Mouse (Mus musculus) neural tube, embryonic 10.5 days (tissue): Measurements from ENCODE around the gene Camta1.

ENCODE experiments used
- DNase-seq: peaks from one replicate; pipeline ENCODE4 v3.0.0-alpha.2; 2017; ENCODE audit warnings: low spot score; ENCODE audit errors: extremely low spot score

The Camta1 gene

DNA sequence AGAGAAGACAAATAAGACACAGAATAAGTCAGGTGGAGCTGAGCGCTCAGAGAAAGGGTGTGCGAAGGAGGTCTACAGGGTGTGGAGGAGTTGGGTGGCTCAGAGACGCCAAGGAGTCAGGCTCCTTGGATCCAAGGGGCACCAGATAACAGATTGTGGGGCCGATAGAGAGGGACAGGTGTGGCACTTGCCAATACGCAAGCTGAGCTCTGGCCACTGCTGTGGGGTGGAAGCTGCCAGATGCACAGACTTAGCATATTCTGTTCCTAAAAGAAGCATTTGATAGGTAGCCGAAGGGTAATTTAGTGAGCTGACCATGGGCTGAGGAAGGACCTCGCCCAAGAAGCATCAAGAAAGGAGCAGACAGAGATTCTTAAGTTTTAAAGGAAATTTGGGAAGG lies 177.1 kb downstream of the Camta1 start:
- DNase-seq = no peak

- no peak for DNase-seq
Observed at GRCm38 (mm10) chr4:151682831-151683488, 178.7 kb downstream of the Camta1 start.

- no peak for DNase-seq
Observed at GRCm38 (mm10) chr4:151672452-151672851, 189.2 kb downstream of the Camta1 start.

- no peak for DNase-seq
Observed at GRCm38 (mm10) chr4:151666411-151666901, 195.2 kb downstream of the Camta1 start.

- no peak for DNase-seq
Observed at GRCm38 (mm10) chr4:151661486-151661885, 200.2 kb downstream of the Camta1 start.

- no peak for DNase-seq
Observed at GRCm38 (mm10) chr4:151656427-151656826, 205.2 kb downstream of the Camta1 start.

DNA sequence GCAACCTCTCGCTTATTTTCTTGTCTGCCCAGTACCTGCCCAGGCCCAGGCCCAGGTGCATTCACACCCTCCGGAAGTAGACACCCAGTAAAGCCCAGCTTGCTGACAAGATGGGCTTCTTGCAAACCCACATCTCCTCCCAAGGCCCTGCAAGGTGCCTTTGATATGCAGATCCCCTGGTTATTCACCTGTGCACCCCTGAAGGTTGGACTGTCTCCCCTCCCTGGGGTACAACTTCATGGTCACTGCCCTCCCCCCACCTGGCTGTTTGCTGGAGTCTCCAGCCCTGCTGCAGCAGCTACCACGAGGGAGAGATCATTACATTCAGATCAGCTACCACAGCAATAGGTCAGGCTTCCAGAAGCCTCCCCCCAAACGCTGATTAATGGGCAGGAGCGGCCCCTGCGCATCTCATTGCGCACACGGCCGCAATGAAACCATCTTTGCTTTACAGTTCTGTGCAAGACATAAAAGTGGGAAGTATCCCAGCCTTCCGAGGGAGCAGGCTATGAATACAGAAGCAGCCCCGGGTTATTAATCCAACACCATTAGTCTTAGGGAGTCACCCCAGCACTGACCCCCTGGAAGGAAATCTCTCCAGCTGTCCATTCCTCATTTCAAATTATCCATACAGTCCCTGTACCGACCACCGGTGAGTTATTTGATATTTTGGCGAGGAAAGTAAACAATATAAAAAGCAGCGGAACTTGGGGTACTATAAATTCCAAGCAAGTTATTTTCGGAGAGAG lies 205.9 kb downstream of the Camta1 start:
- DNase-seq = no peak

DNA sequence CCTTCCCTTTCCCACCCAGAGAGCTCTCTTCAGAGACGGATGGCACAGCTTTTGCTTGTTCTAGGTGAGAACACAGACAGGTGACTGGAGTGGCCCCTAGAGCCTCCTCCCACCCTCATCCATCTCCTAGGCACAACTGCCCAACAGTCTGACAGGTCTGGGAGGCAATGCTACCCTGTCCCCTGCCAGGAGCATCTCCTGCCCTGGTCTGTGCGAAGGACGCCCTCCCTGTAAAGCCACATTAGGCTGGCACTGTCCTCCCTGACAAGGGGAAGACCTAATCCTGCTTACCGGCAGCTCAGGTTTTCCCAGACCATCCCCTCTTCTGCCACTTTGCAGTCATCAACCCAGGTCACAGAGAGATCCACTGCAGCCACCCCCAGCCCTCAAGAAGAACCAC lies 206.4 kb downstream of the Camta1 start:
- no peak for DNase-seq

DNA sequence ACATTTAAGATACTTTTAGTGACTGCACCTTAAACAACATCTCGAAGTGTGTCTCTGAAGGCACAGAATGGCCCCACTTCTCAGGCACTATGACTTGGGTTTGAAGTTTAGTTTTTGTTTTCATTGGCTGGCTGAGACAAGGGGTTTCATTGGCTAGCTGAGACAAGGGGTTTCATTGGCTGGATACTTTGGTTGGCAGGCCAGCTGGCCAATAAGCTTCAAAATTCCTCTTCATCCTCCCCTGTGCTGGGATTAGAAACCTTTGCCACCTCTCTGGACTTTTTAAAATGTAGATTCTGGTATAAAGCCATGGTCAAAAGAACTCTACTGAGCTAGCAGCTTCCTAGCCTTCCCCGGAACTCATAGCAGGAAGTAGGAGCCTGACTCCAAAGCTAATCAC lies 219.3 kb downstream of the Camta1 start:
- no peak for DNase-seq

- DNase-seq = no peak
Observed at GRCm38 (mm10) chr4:151640971-151641370, 220.7 kb downstream of the Camta1 start.

DNA sequence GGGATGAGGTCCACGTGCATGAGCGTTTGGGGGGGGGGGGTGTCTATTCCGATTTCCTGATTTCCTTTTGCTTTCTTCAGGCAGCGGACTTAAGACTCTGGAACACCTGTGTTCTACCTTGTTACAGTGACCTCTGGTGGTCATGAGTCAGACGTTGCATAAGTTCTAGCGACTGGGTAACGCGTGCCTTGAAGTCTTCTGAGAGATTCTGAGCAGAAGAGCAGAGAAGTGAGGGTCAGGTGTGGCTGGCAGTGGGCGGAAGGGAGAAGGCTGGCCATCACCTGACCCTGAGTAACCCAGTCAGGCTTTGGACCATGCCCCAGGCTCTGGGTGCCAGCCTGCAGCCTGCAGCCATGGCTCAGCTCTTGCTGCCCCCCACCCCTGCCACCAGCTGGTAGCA lies 222.7 kb downstream of the Camta1 start:
- DNase-seq = no peak

GRCm38 (mm10) chr4:151637348-151637747 lies 224.3 kb downstream of the Camta1 start:
- no peak for DNase-seq

DNA sequence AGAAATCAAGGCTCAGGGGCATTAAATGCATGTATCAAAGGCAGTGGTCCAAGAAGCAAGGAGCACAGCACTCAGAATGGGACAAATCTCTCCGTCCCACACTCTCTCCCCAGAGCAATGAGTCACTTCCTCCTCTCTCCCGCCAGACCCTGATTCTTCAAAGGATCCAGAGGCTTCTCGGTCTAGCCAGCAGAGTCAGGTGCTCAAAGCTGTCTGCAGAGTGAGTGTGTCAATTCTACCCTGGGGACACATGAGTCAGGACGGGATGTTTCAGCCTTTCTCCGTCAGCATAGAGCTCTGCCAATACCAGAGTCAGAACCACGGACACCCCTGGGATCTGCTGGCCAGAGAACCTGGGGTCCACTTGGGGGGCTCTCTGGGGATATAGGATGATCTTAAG lies 226.9 kb downstream of the Camta1 start:
- no peak for DNase-seq

DNA sequence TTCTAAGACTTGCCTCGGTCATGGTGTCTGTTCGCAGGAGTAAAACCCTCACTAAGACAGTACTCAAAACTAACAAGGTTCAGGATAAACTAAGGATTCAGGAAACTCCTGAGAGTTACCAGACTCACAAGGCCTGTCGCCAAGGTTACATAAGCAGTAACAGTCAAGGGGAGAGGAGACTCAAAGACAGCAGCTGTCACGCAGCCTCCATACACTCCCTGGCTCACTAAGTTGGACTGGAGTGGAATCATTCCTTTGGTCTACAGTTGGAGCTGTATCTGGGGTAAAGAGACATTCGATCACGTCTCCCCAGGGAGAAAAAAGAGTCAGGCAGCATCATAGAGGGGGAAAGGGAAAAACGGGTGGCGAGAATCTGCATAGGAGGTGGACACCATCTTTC lies 227.9 kb downstream of the Camta1 start:
- no peak for DNase-seq

DNA sequence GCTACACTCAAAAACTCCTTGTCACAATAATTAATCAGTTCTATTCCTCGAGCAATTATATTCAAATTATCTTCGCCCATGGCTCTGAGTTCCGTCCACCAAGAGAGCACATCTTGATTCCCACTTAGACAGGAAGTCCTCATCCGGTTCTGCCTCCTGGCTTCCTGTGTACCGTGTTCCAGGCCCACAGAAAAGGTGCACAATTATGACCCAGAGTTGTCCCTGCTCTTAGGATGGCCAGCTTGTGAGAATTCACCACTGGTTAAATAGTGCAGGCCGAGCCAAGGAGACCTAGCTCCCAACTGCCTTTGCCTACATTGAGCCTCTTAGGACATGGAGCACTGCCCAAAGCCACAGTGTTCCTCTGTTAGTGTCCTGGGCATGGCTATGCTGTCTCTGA lies 229.4 kb downstream of the Camta1 start:
- DNase-seq = no peak

DNA sequence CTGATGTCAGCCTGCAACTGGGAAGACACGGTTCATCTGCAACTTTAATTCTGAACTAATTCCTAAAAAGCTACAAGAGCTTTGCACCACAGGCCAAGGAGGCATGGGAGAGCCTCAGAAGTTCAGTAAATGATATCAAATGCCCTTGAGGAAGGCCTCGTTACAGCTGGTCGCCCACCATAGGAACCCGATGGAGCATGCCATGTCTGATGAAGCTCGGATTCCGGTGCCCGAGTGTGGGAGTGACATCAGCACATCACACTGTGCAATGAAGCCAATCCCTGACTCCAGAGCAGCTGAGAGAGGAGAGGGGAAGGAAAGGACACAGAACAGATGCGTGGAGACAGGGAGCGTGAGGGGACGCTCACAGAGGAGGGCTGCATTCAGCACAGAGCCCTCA lies 231.0 kb downstream of the Camta1 start:
- DNase-seq = peak; percentile 25

- DNase-seq = no peak
Observed at GRCm38 (mm10) chr4:151630231-151630630, 231.4 kb downstream of the Camta1 start.

GRCm38 (mm10) chr4:151619541-151620016 lies 242.1 kb downstream of the Camta1 start:
- DNase-seq = no peak

DNA sequence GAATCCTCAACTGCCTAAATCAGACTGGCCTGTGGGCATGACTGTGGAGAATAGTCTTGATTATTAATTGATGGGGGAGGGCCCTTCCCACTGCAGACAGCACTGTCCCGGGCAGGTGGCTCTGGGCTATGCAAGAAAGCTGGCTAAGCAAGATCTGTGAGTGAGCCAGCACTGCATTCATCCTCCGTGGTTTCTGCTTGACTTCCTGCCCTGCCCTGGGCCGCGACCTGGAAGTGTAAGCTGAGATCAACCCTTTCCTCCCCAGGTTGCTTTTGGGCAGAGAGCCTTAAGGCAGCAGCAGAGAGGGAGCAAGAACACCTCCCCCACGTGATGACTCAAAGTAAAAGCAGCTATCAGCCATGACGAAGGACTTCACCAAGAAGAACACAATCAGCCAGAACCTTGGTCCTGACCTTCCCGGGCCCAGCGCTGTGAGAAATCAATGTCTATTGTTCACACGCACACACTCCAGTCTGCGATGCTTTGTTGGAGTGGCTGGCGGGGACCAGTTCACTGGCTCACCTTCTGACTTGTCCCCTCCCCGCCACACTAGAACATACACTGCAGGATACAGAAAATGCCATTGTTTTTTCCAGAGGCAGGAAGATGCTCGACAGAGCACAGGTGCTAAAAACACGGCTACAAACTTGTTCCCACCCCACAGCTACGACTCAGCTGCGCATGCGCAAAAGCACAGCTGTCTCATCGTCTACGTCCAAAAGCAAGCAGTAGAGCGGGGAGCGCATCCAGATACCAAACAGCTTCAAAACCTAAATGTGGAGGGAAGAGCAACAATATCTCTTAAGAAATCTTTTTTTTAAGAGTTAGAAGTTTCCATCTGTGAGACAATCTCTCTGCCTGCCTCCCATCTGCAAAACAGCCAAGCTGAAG lies 243.0 kb downstream of the Camta1 start:
- peak; percentile 31 for DNase-seq

DNA sequence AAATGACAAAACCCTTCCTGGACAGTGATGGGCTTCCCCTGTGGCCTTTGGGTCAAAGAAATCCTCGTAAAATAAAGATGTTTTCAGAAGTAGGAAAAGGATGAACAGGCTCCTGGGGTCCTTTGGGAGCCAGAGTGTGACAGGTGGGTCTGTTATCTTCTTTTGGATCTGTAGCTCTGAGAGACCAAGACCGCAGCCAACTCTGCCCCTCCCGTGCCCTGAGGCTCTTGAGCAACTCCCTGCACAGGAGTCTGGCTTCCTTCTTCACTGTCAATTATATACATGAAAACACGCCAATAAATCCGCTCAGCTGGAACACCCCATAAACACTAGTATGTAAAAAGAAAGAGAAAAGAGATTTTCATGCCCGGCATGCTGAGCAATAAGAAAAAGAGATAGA lies 250.1 kb downstream of the Camta1 start:
- DNase-seq = no peak

- DNase-seq = peak; percentile 76
Observed at GRCm38 (mm10) chr4:151610266-151610665, 251.4 kb downstream of the Camta1 start.

GRCm38 (mm10) chr4:151604907-151605306 lies 256.8 kb downstream of the Camta1 start:
- DNase-seq = peak; percentile 73
